Mouse (Mus musculus) cerebellum, adult 11-12 months (tissue): ENCODE measurements at regions not wholly inside any gene's neighbourhood (a gene's known extent, or its start where the extent isn't known, plus 50 kb on each side); places are given as distances from the start of the nearest gene placed in this dataset.

Source experiments
- DNase-seq: peaks from one replicate; pipeline ENCODE4 v3.0.0; 2022

GRCm38 (mm10) chrX:13224902-13225301 lies 55.9 kb upstream of the Ddx3x start:
- DNase-seq = no peak

GRCm38 (mm10) chrX:13226429-13226828 lies 54.3 kb upstream of the Ddx3x start:
- DNase-seq = no peak

GRCm38 (mm10) chrX:13229891-13230614 lies 50.7 kb upstream of the Ddx3x start:
- peak; percentile 66 for DNase-seq

- DNase-seq = peak; percentile 88
Observed at GRCm38 (mm10) chrX:13230615-13231179, 50.1 kb upstream of the Ddx3x start.
